Mouse (Mus musculus): ENCODE measurements around the gene Kcnj11.

Gene Kcnj11

GRCm38 (mm10) chr7:46047873-46048562 is 52.5 kb downstream of the Kcnj11 start:
- DNase-seq (ENCODE audit: low spot score) = no peak

- no peak for DNase-seq (ENCODE audit: low spot score)
Measured at GRCm38 (mm10) chr7:46045882-46046281, 54.7 kb downstream of the Kcnj11 start.

GRCm38 (mm10) chr7:46044106-46044505 is 56.5 kb downstream of the Kcnj11 start:
- no peak for DNase-seq (ENCODE audit: low spot score)
